In the genomic region with DNA sequence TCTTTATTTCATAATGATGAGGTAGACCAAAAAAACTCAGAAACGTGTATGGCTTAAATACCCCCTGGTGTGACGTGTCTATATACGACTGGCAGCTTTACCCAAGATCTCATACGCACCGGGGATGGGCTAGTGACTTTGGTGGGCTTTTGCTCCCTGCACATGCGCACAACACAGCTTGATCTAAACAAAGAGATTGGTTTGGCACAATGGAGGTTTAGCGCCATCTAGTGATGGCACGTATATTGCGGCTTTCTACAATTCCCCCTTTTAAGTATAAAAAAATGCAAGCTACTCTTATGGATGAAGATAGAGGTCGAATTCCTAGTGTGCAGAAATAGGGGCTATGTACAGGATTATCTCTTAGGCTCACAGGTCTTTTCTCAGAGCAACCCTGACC, we compare ENCODE assay signal across 9 mouse cellular contexts.
DNase-seq lines count a peak whose midpoint lies in the region; ATAC-seq and TF ChIP-seq lines count a peak whose summit lies in the region.
"Had no signal": no experiment of that assay in that cellular context is flagged by ENCODE, and none has a peak within 500 bp of the region (broad histone marks: within the 10 kb centered on the region; RNA-seq: fewer than 3 reads in every experiment).

No protein-coding gene starts in this region.

- WGBS in heart, adult 2 months: 68% methylated on average over 10 of the region's 10 CpGs
- 78% methylated on average over 10 of the region's 10 CpGs for WGBS in heart, embryonic 10.5 days
- 69% methylated on average over 10 of the region's 10 CpGs for WGBS in forebrain, embryonic 14.5 days

- TF ChIP-seq EP300 in heart, adult 2 months (IDR thresholded peaks at IDR 0.05; ENCODE audit: insufficient read depth, low read depth, low read length): no peak
- TF ChIP-seq EP300 in MEL (IDR thresholded peaks at IDR 0.05; ENCODE audit: low read depth in 1 of 2, low read length in 2 of 2): no peak

- peaks cover 4% of the 10 kb centered on the region for H3K9me3 ChIP-seq in heart, embryonic 10.5 days
- H3K9me3 ChIP-seq in MEL (replicated peaks; ENCODE audit: insufficient read depth, low read length): no peaks in the 10 kb centered on the region
- H3K9me3 ChIP-seq in forebrain, embryonic 14.5 days (replicated peaks; ENCODE audit: control insufficient read depth, low read length): no peaks in the 10 kb centered on the region
- H3K9me3 ChIP-seq: stomach, embryonic 15.5 days had no signal

- H3K27me3 ChIP-seq in heart, adult 2 months (ENCODE audit: control insufficient read depth, insufficient read depth, low read length): no peaks in the 10 kb centered on the region
- H3K27me3 ChIP-seq in heart, embryonic 10.5 days (ENCODE audit: insufficient read depth, poor library complexity, severe bottlenecking): no peaks in the 10 kb centered on the region
- H3K27me3 ChIP-seq in MEL (ENCODE audit: control insufficient read depth in 1 of 2, insufficient read depth in 2 of 2, low read length in 2 of 2): no peaks in the 10 kb centered on the region
- no peaks in the 10 kb centered on the region for H3K27me3 ChIP-seq in forebrain, embryonic 14.5 days (replicated peaks; ENCODE audit: control insufficient read depth, insufficient read depth, low read length)
- H3K27me3 ChIP-seq: stomach, embryonic 15.5 days had no signal

- ATAC-seq in forebrain, embryonic 14.5 days: no peak
- no peak for ATAC-seq in monocyte, adult 5-6 weeks (replicated peaks; ENCODE audit: insufficient number of reproducible peaks, low FRiP score, low TSS enrichment, poor library complexity, severe bottlenecking)

- H3K4me1 ChIP-seq in heart, adult 2 months (ENCODE audit: control insufficient read depth, insufficient read depth, low read length): no peaks in the 10 kb centered on the region
- H3K4me1 ChIP-seq in heart, embryonic 10.5 days: no peaks in the 10 kb centered on the region
- no peaks in the 10 kb centered on the region for H3K4me1 ChIP-seq in MEL (ENCODE audit: control insufficient read depth in 1 of 2, insufficient read depth in 2 of 2, low read length in 2 of 2)
- no peaks in the 10 kb centered on the region for H3K4me1 ChIP-seq in forebrain, embryonic 14.5 days (ENCODE audit: control insufficient read depth, insufficient read depth, low read length)
- H3K4me1 ChIP-seq: stomach, embryonic 15.5 days had no signal

- TF ChIP-seq CTCF in heart, adult 2 months (IDR thresholded peaks at IDR 0.05): peak; percentile 55
- peak; percentile 57 to 79 (median 75) for TF ChIP-seq CTCF in MEL (IDR thresholded peaks at IDR 0.05 in 2 of 3, conservative IDR thresholded peaks at IDR 0.05 in 1 of 3; ENCODE audit: control insufficient read depth in 1 of 3, insufficient read depth in 1 of 3, low read depth in 2 of 3, low read length in 3 of 3, poor library complexity in 1 of 3, severe bottlenecking in 1 of 3)

- H3K36me3 ChIP-seq in heart, adult 2 months (ENCODE audit: control insufficient read depth, insufficient read depth, low read length): no peaks in the 10 kb centered on the region
- no peaks in the 10 kb centered on the region for H3K36me3 ChIP-seq in heart, embryonic 10.5 days
- no peaks in the 10 kb centered on the region for H3K36me3 ChIP-seq in MEL (ENCODE audit: control insufficient read depth in 1 of 2, insufficient read depth in 2 of 2, low read length in 2 of 2)
- no peaks in the 10 kb centered on the region for H3K36me3 ChIP-seq in forebrain, embryonic 14.5 days (ENCODE audit: control insufficient read depth, insufficient read depth, low read length)
- H3K36me3 ChIP-seq: stomach, embryonic 15.5 days had no signal

- no peak overlapping the region for H3K4me3 ChIP-seq in heart, adult 2 months
- no peak overlapping the region for H3K4me3 ChIP-seq in heart, embryonic 10.5 days
- H3K4me3 ChIP-seq in MEL (ENCODE audit: control insufficient read depth in 1 of 2, insufficient read depth in 1 of 2, low read depth in 2 of 2, low read length in 2 of 2): no peak overlapping the region
- H3K4me3 ChIP-seq in forebrain, embryonic 14.5 days (ENCODE audit: low read depth, low read length): no peak overlapping the region
- H3K4me3 ChIP-seq: stomach, embryonic 15.5 days had no signal

- TF ChIP-seq RAD21 in MEL (IDR thresholded peaks at IDR 0.05; ENCODE audit: low read depth, low read length): peak; percentile 85

- intact Hi-C loops in heart, adult 2 months (cut with DNase I): loop anchor here (5.0 to 10.0 kb wide), 2 partner anchors 53 to 704 kb away; no protein-coding TSS in a partner anchor
- intact Hi-C loops in left cerebral cortex, postnatal 25 days (cut with DNase I): loop anchor here (5.0 kb wide), 1 partner anchor 664 kb away; no protein-coding TSS in a partner anchor

- no peaks in the 10 kb centered on the region for H3K79me2 ChIP-seq in heart, adult 2 months (replicated peaks; ENCODE audit: control insufficient read depth, insufficient read depth, low read length)
- no peaks in the 10 kb centered on the region for H3K79me2 ChIP-seq in MEL (ENCODE audit: control insufficient read depth, insufficient read depth, low read length, poor library complexity)

- H3K27ac ChIP-seq in heart, adult 2 months: no peak overlapping the region
- no peak overlapping the region for H3K27ac ChIP-seq in heart, embryonic 10.5 days
- H3K27ac ChIP-seq in MEL (ENCODE audit: control insufficient read depth, low read depth, low read length): no peak overlapping the region
- no peak overlapping the region for H3K27ac ChIP-seq in forebrain, embryonic 14.5 days (ENCODE audit: low read depth, low read length)
- H3K27ac ChIP-seq: stomach, embryonic 15.5 days had no signal

- H3K4me2 ChIP-seq in forebrain, embryonic 14.5 days (ENCODE audit: low read length): no peak overlapping the region
- H3K4me2 ChIP-seq: stomach, embryonic 15.5 days had no signal

- no peak for DNase-seq in heart, adult 2 months
- DNase-seq in heart, embryonic 10.5 days (ENCODE audit: low spot score): no peak
- DNase-seq in 3134 (ENCODE audit: extremely low read depth, insufficient read length, low spot score) (peak; percentile 10), MEL (ENCODE audit: low read depth, low spot score) (peak; percentile 77)
- peak; percentile 42 for DNase-seq in forebrain, embryonic 14.5 days (ENCODE audit: low spot score)
- peak; percentile 2 to 12 for DNase-seq in left cerebral cortex, postnatal 25 days (ENCODE audit: low spot score in 2 of 2)
- DNase-seq in urinary bladder, postnatal 14 days (ENCODE audit: low spot score): no peak

- TF ChIP-seq POLR2A in heart, adult 2 months (IDR thresholded peaks at IDR 0.05; ENCODE audit: insufficient read depth, low read depth, low read length): no peak
- TF ChIP-seq POLR2A in MEL (IDR thresholded peaks at IDR 0.05; ENCODE audit: control insufficient read depth in 1 of 2, insufficient read depth in 1 of 2, low read depth in 1 of 2, low read length in 2 of 2, poor library complexity in 1 of 2): no peak

- H3K9ac ChIP-seq in heart, adult 2 months (ENCODE audit: low read depth, low read length): no peak overlapping the region
- no peak overlapping the region for H3K9ac ChIP-seq in MEL (ENCODE audit: control insufficient read depth, low read depth, low read length, poor library complexity, severe bottlenecking)
- H3K9ac ChIP-seq in forebrain, embryonic 14.5 days (ENCODE audit: low read length): no peak overlapping the region
- H3K9ac ChIP-seq: stomach, embryonic 15.5 days had no signal

TF ChIP-seq in MEL, 35 proteins besides CTCF, POLR2A, EP300 and RAD21:
- TF ChIP-seq NRF1 (IDR thresholded peaks at IDR 0.05; ENCODE audit: insufficient read depth, low read depth, low read length, poor library complexity, severe bottlenecking) (peak; percentile 70), UBTF (IDR thresholded peaks at IDR 0.05; ENCODE audit: borderline replicate concordance, insufficient read depth, low read depth, low read length) (no peak), BHLHE40 (IDR thresholded peaks at IDR 0.05; ENCODE audit: borderline replicate concordance, low read depth, low read length) (no peak), MAFK (IDR thresholded peaks at IDR 0.05; ENCODE audit: borderline replicate concordance, low read depth, low read length) (no peak), ZMIZ1 (IDR thresholded peaks at IDR 0.05; ENCODE audit: low read depth, low read length) (no peak), RCOR1 (IDR thresholded peaks at IDR 0.05; ENCODE audit: low read depth, low read length) (no peak), ZC3H11A (IDR thresholded peaks at IDR 0.05; ENCODE audit: low read depth, low read length) (peak; percentile 82), SMC3 (IDR thresholded peaks at IDR 0.05; ENCODE audit: low read depth, low read length) (peak; percentile 90), NELFE (IDR thresholded peaks at IDR 0.05; ENCODE audit: low read depth, low read length) (no peak), MYC (IDR thresholded peaks at IDR 0.05; ENCODE audit: low read depth, low read length) (no peak)
TF ChIP-seq in MEL: peak in this region for 3.

Comparison
In these comparisons a context has a peak if more than half of its experiments do, and no peak if none do; other contexts are left out.
1. DNase-seq: peak in 3134 (single experiment), MEL (single experiment), forebrain, embryonic 14.5 days (single experiment) and left cerebral cortex, postnatal 25 days (2 of 2); none in heart, adult 2 months (0 of 2), heart, embryonic 10.5 days (single experiment) and urinary bladder, postnatal 14 days (single experiment).